Mouse (Mus musculus) myocyte (in vitro differentiated cells): ENCODE data around the gene Ces1c.

ENCODE experiments used
- CEBPB ChIP-seq: IDR thresholded peaks from 2 replicates; pipeline ENCODE4 v1.6.1; 2011; ENCODE audit warnings: mild to moderate bottlenecking, moderate library complexity; ENCODE audit not compliant: poor library complexity, insufficient read depth, severe bottlenecking
- E2F4 ChIP-seq: IDR thresholded peaks from one replicate; pipeline ENCODE4 v1.6.1; 2011; ENCODE audit warnings: mild to moderate bottlenecking, control low read depth, moderate library complexity; ENCODE audit not compliant: insufficient read depth
- MAX ChIP-seq: IDR thresholded peaks from one replicate; pipeline ENCODE4 v1.6.1; 2011; ENCODE audit warnings: low read depth, mild to moderate bottlenecking, control low read depth
- MYOD1 ChIP-seq, 3 experiments: IDR thresholded peaks; one replicate each; pipeline ENCODE4 v1.6.1; 2011; ENCODE audit warnings: control low read depth in 2 of 3, low read depth in 2 of 3, mild to moderate bottlenecking in 2 of 3, moderate library complexity in 1 of 3; ENCODE audit not compliant: insufficient read length in 2 of 3, control insufficient read depth in 1 of 3
- MYOG ChIP-seq, 3 experiments: IDR thresholded peaks; one replicate each; pipeline ENCODE4 v1.6.1; 2011; ENCODE audit warnings: control low read depth in 2 of 3, low read depth in 2 of 3, mild to moderate bottlenecking in 2 of 3; ENCODE audit not compliant: insufficient read length in 2 of 3, control insufficient read depth in 1 of 3, insufficient read depth in 1 of 3
- POLR2A ChIP-seq: IDR thresholded peaks from one replicate; pipeline ENCODE4 v1.6.1; 2011; ENCODE audit warnings: low read depth, mild to moderate bottlenecking, control low read depth, moderate library complexity; ENCODE audit not compliant: insufficient read length
- POLR2AphosphoS2 ChIP-seq: IDR thresholded peaks from one replicate; pipeline ENCODE4 v1.6.1; 2011; ENCODE audit warnings: low read depth, control low read depth; ENCODE audit not compliant: insufficient read length
- REST ChIP-seq: IDR thresholded peaks from one replicate; pipeline ENCODE4 v1.6.1; 2011; ENCODE audit warnings: mild to moderate bottlenecking, control low read depth, moderate library complexity; ENCODE audit not compliant: insufficient read depth, insufficient read length
- SRF ChIP-seq: IDR thresholded peaks from one replicate; pipeline ENCODE4 v1.6.1; 2011; ENCODE audit warnings: low read depth; ENCODE audit not compliant: control insufficient read depth, insufficient read length
- TCF12 ChIP-seq: IDR thresholded peaks from one replicate; pipeline ENCODE4 v1.6.1; 2011; ENCODE audit warnings: mild to moderate bottlenecking, control low read depth; ENCODE audit not compliant: poor library complexity, insufficient read depth, severe bottlenecking
- TCF3 ChIP-seq: IDR thresholded peaks from one replicate; pipeline ENCODE4 v1.6.1; 2011; ENCODE audit warnings: low read depth, control low read depth; ENCODE audit not compliant: insufficient read length
- USF1 ChIP-seq: IDR thresholded peaks from one replicate; pipeline ENCODE4 v1.6.1; 2011; ENCODE audit warnings: low read depth, mild to moderate bottlenecking, control low read depth, moderate library complexity

GRCm38 (mm10) chr8:93122005-93122404 lies 9.1 kb downstream of the Ces1c start:
- TF ChIP-seq POLR2A (no peak), POLR2AphosphoS2 (no peak), CEBPB (no peak), MAX (no peak), TCF12 (no peak), MYOD1 (IDR thresholded peaks at IDR 0.05; ENCODE audit: control insufficient read depth in 1 of 3, insufficient read length in 2 of 3, low read depth in 2 of 3) (no peak), USF1 (no peak), E2F4 (no peak), MYOG (IDR thresholded peaks at IDR 0.05; ENCODE audit: control insufficient read depth in 1 of 3, insufficient read depth in 1 of 3, insufficient read length in 2 of 3, low read depth in 2 of 3) (no peak), SRF (no peak), REST (no peak), TCF3 (no peak)
